Mouse (Mus musculus) adrenal gland, adult 18-20 months (tissue): ENCODE data around the gene Arhgef11. TPM values are rescaled to one million over a fixed set of nuclear protein-coding genes. Genes with fewer than 3 reads are reported as not detected.

ENCODE experiments used
- microRNA-seq, 2 experiments: library from miRNA; unstranded; fragments of <30 nt; microRNA quantifications; one replicate each; pipeline ENCODE4 v1.2.0; 2021; ENCODE audit warnings: borderline number of aligned reads in 2 of 2
- total RNA-seq, 2 experiments: library from RNA; stranded (reverse); gene quantifications; 1 replicate in 1 of 2; 2 replicates in 1 of 2; pipeline ENCODE4 v1.2.3; 2021

Arhgef11 gene
- total RNA-seq, 2 experiments from 2014 or later = 29.7 to 35.8 TPM

Small RNA genes within 50 kb of the gene (microRNA-seq; reads per million reads assigned to microRNA genes)
- gene Gm24109 = 0 reads per million in 2 experiments

Other genes starting within 250 kb of the Arhgef11 start
- gene Fcrl1, start 241.2 kb upstream of the Arhgef11 start, total RNA-seq = under 1 TPM; 0.13 to 0.35 TPM
- not detected for gene Fcrl5, start 181.8 kb upstream of the Arhgef11 start, total RNA-seq
- gene Etv3, start 92.2 kb upstream of the Arhgef11 start, total RNA-seq = 10 to 100 TPM; 21.1 to 27.1 TPM
- under 1 TPM; 0.38 to 0.63 TPM for gene Lrrc71, start 131.1 kb downstream of the Arhgef11 start, total RNA-seq
- 10 to 100 TPM in 1 of 2 experiments, 1 to 10 TPM in 1; 7.1 to 12.5 TPM for gene Ntrk1, start 177.6 kb downstream of the Arhgef11 start, total RNA-seq
- gene Insrr, start 179.4 kb downstream of the Arhgef11 start, total RNA-seq = 1 to 10 TPM in 1 of 2 experiments, under 1 TPM in 1; 0.76 to 1.2 TPM
- gene Pear1, start 206.7 kb downstream of the Arhgef11 start, total RNA-seq = 10 to 100 TPM; 20.0 to 20.8 TPM
- gene Sh2d2a, start 229.2 kb downstream of the Arhgef11 start, total RNA-seq = under 1 TPM; 0.33 to 0.80 TPM